In the genomic region with DNA sequence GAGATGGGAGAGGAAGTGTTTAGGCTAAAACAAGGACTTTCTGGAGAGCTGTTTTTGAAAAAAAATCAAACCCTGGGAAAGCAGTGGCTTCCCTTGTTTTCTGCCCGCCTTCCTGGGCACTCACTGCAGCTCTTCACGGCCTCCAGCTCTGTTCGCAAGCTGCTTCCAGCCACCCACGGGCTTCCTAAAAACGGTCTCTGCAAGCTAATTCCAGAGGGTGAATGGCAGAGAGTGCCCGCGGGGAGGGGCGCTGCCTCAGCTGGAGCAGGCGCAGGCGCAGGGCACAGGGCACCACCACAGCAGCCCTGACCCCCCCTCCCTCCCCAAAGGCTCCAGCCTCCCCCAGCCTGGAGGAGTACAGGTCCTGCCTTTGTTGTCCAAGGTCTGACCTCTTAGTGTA, we compare ENCODE assay signal across 10 mouse cellular contexts. TPM values are rescaled to one million over a fixed set of nuclear protein-coding genes. Genes with fewer than 3 reads are reported as not detected.
DNase-seq lines count a peak whose midpoint lies in the region; ATAC-seq lines count a peak whose summit lies in the region.
"Had no signal": no experiment of that assay in that cellular context is flagged by ENCODE, and none has a peak within 500 bp of the region (broad histone marks: within the 10 kb centered on the region; RNA-seq: fewer than 3 reads in every experiment).

No protein-coding gene starts in this region.

- intact Hi-C loops in left cerebral cortex, postnatal 10 days (cut with DNase I) = no loop called here
- intact Hi-C loops in heart, postnatal 14 days (cut with DNase I) = loop anchor here (5.0 kb wide), 1 partner anchor 126 kb away; no protein-coding TSS in a partner anchor

- no peak for ATAC-seq in monocyte, adult 5-6 weeks (replicated peaks; ENCODE audit: insufficient number of reproducible peaks, low FRiP score, low TSS enrichment, poor library complexity, severe bottlenecking)

- DNase-seq in adrenal gland, adult 2 months = peak; percentile 47
- DNase-seq in adrenal gland, postnatal 10 days = no peak
- DNase-seq in testis, postnatal 10 days (ENCODE audit: low spot score) = peak; percentile 60
- no peak for DNase-seq in testis, postnatal 14 days (ENCODE audit: low spot score)
- DNase-seq in left cerebral cortex, postnatal 10 days (ENCODE audit: extremely low spot score in 1 of 2, low spot score in 2 of 2) = peak; percentile 84 to 86
- DNase-seq in heart, postnatal 14 days = no peak
- no peak for DNase-seq in B cell, adult 2 months
- DNase-seq: heart, postnatal 4 days; thymus, postnatal 36 days had no signal

RNA-seq across cellular contexts. Expression of gene Dlgap4, which starts 32.3 kb away (rescaled TPM):
- total RNA-seq in adrenal gland, adult 2 months (2021) = 10 to 100 TPM; 49.5 to 58.3 TPM
- 87.7 and 90.7 TPM in 2 replicates for polyA plus RNA-seq in adrenal gland, adult 2 months (2012; rRNA removed)
- 10 to 100 TPM; 36.9 to 40.3 TPM for total RNA-seq in adrenal gland, postnatal 10 days (2021)
- total RNA-seq in left cerebral cortex, postnatal 10 days (2021) = 100 to 1,000 TPM; 240 to 258 TPM
- total RNA-seq in monocyte, adult 5-6 weeks (2017) = 28.3 to 50.2 TPM (median 29.2 TPM) in 3 replicates
- 10 to 100 TPM; 33.5 to 42.8 TPM for total RNA-seq in heart, postnatal 14 days (2021)

RNA-seq across cellular contexts. Expression of gene Aar2, which starts 33.9 kb away (rescaled TPM):
- 10 to 100 TPM; 30.5 to 32.9 TPM for total RNA-seq in adrenal gland, adult 2 months (2021)
- 28.8 and 43.3 TPM in 2 replicates for polyA plus RNA-seq in adrenal gland, adult 2 months (2012; rRNA removed)
- 10 to 100 TPM; 27.2 TPM for total RNA-seq in adrenal gland, postnatal 10 days (2021)
- total RNA-seq in left cerebral cortex, postnatal 10 days (2021) = 10 to 100 TPM; 33.8 to 35.9 TPM
- 7.2 to 15.5 TPM (median 14.9 TPM) in 3 replicates for total RNA-seq in monocyte, adult 5-6 weeks (2017)
- total RNA-seq in heart, postnatal 14 days (2021) = 10 to 100 TPM; 18.8 to 19.5 TPM

Comparison
In these comparisons a context has a peak if more than half of its experiments do, and no peak if none do; other contexts are left out.
1. DNase-seq: peak in adrenal gland, adult 2 months (single experiment), testis, postnatal 10 days (single experiment) and left cerebral cortex, postnatal 10 days (2 of 2); none in adrenal gland, postnatal 10 days (single experiment), testis, postnatal 14 days (single experiment), heart, postnatal 14 days (0 of 2) and B cell, adult 2 months (0 of 2).